Mouse (Mus musculus) small intestine, adult 2 months (tissue): ENCODE measurements around the gene Necab3. TPM values are rescaled to one million over a fixed set of nuclear protein-coding genes. Genes with fewer than 3 reads are reported as not detected.

Experiments used
- H3K27ac ChIP-seq: fragments of 200-500 bp; 2 replicates; pipeline ENCODE4 v1.5.1; 2012; ENCODE audit warnings: low read depth, low read length, control low read depth, inconsistent platforms; ENCODE audit not compliant: insufficient read depth
- H3K27me3 ChIP-seq: fragments of 200-500 bp; 2 replicates; pipeline ENCODE4 v1.6.1; 2012; ENCODE audit warnings: mild to moderate bottlenecking, moderate library complexity, low read length, inconsistent platforms; ENCODE audit not compliant: control insufficient read depth, insufficient read depth
- H3K36me3 ChIP-seq: fragments of 200-500 bp; 2 replicates; pipeline ENCODE4 v1.6.1; 2012; ENCODE audit warnings: mild to moderate bottlenecking, low read length, control low read depth, inconsistent platforms; ENCODE audit not compliant: control insufficient read depth, insufficient read depth
- H3K4me1 ChIP-seq: fragments of 200-500 bp; 2 replicates; pipeline ENCODE4 v1.6.1; 2012; ENCODE audit warnings: low read length, inconsistent platforms, mixed read lengths; ENCODE audit not compliant: control insufficient read depth, insufficient read depth, insufficient read length
- H3K4me3 ChIP-seq: fragments of 200-500 bp; 2 replicates; pipeline ENCODE4 v1.5.1; 2012; ENCODE audit warnings: low read depth, mild to moderate bottlenecking, control low read depth, inconsistent platforms, low read length, moderate library complexity
- CTCF ChIP-seq: fragments of 200-500 bp; IDR thresholded peaks from 2 replicates; pipeline ENCODE4 v1.5.1; 2012; ENCODE audit warnings: low read depth, mild to moderate bottlenecking, control low read depth, inconsistent platforms, low read length, moderate library complexity, mixed read lengths; ENCODE audit not compliant: insufficient replicate concordance, insufficient read length; ENCODE audit errors: extremely low read depth
- POLR2A ChIP-seq: fragments of 200-500 bp; IDR thresholded peaks from 2 replicates; pipeline ENCODE4 v1.6.1; 2012; ENCODE audit warnings: low read depth, mild to moderate bottlenecking, control low read depth, inconsistent platforms, low read length, moderate library complexity
- WGBS: fragments of 180-500 bp; shearing (Covaris S2); methylation state at CpG from one replicate; pipeline ENCODE4 v1.1.7; 2018; 5-methylcytosine and 5-hydroxymethylcytosine counted together
- polyA plus RNA-seq: library from polyadenylated mRNA; depleted of rRNA; stranded (reverse); fragments of >200 nt; gene quantifications from 2 replicates; pipeline ENCODE4 v1.2.3, GENCODE M21; 2012

The Necab3 gene
- polyA plus RNA-seq, 1 experiment = 0.24 TPM

GRCm38 (mm10) chr2:154597399-154597798 lies 38.7 kb upstream of the Necab3 start:
- H3K36me3 ChIP-seq = peaks cover 5% of the 10 kb centered on the region; the same call in 1 of the 2 replicates
- no peak overlapping the region for H3K27ac ChIP-seq
- TF ChIP-seq POLR2A = no peak
- H3K4me1 ChIP-seq = no peaks in the 10 kb centered on the region
- WGBS = 86% methylated on average over 3 of the region's 3 CpGs
- no peak overlapping the region for H3K4me3 ChIP-seq
- H3K27me3 ChIP-seq = no peaks in the 10 kb centered on the region

- TF ChIP-seq POLR2A (no peak), CTCF (no peak)
- Histone ChIP-seq H3K4me3 (no peak overlapping the region), H3K36me3 (peaks cover 5% of the 10 kb centered on the region; the same call in 1 of the 2 replicates), H3K27ac (no peak overlapping the region), H3K27me3 (no peaks in the 10 kb centered on the region), H3K4me1 (no peaks in the 10 kb centered on the region)
- WGBS = 79% methylated on average over 5 of the region's 5 CpGs
Observed at GRCm38 (mm10) chr2:154595775-154596174, 37.1 kb upstream of the Necab3 start.

- Histone ChIP-seq H3K4me3 (no peak overlapping the region), H3K27me3 (no peaks in the 10 kb centered on the region), H3K4me1 (no peaks in the 10 kb centered on the region), H3K36me3 (peaks cover 5% of the 10 kb centered on the region; the same call in 1 of the 2 replicates), H3K27ac (no peak overlapping the region)
- 70% methylated on average over 3 of the region's 3 CpGs for WGBS
- TF ChIP-seq CTCF (peak; percentile 73; the same call in 1 of the 2 replicates), POLR2A (no peak)
Observed at GRCm38 (mm10) chr2:154593025-154593424, 34.3 kb upstream of the Necab3 start.

- Histone ChIP-seq H3K4me1 (no peaks in the 10 kb centered on the region), H3K27ac (no peak overlapping the region), H3K4me3 (no peak overlapping the region), H3K27me3 (no peaks in the 10 kb centered on the region), H3K36me3 (peaks cover 17% of the 10 kb centered on the region)
- no peak for TF ChIP-seq CTCF
- no peak for TF ChIP-seq POLR2A
- 58% methylated on average over 3 of the region's 3 CpGs for WGBS
Observed at GRCm38 (mm10) chr2:154591239-154591638, 32.5 kb upstream of the Necab3 start.

GRCm38 (mm10) chr2:154589051-154589450 lies 30.4 kb upstream of the Necab3 start:
- WGBS = 95% methylated on average over 4 of the region's 4 CpGs
- Histone ChIP-seq H3K4me3 (no peak overlapping the region), H3K27ac (no peak overlapping the region), H3K4me1 (no peaks in the 10 kb centered on the region), H3K27me3 (no peaks in the 10 kb centered on the region), H3K36me3 (peaks cover 14% of the 10 kb centered on the region)
- TF ChIP-seq POLR2A (no peak), CTCF (no peak)

- no peaks in the 10 kb centered on the region for H3K27me3 ChIP-seq
- peaks cover 12% of the 10 kb centered on the region for H3K36me3 ChIP-seq
- H3K4me3 ChIP-seq = no peak overlapping the region
- H3K4me1 ChIP-seq = no peaks in the 10 kb centered on the region
- TF ChIP-seq CTCF (no peak), POLR2A (no peak)
- H3K27ac ChIP-seq = no peak overlapping the region
- WGBS = 84% methylated on average over 5 of the region's 5 CpGs
Observed at GRCm38 (mm10) chr2:154586405-154586804, 27.7 kb upstream of the Necab3 start.

GRCm38 (mm10) chr2:154584931-154585601 lies 26.4 kb upstream of the Necab3 start:
- Histone ChIP-seq H3K4me1 (0 out of 2 replicates have a peak, but pooled peaks cover 2% of the 10 kb centered on the region), H3K27ac (no peak overlapping the region), H3K4me3 (no peak overlapping the region), H3K36me3 (peaks cover 12% of the 10 kb centered on the region), H3K27me3 (no peaks in the 10 kb centered on the region)
- WGBS = 68% methylated on average over 17 of the region's 17 CpGs
- TF ChIP-seq CTCF (no peak), POLR2A (no peak)
